Mouse (Mus musculus) intestine, embryonic 14.5 days (tissue): Measurements from ENCODE around the gene Clcn2. TPM values are rescaled to one million over a fixed set of nuclear protein-coding genes. Genes with fewer than 3 reads are reported as not detected.
A peak's percentile ranks its signal among the peaks of the same experiment; 100 is the strongest.

ENCODE experiments used
- ATAC-seq: fragments of 200-750 bp; cut with Nextera tagmentation; replicated peaks from 2 replicates; pipeline ENCODE4 v1.8.0; 2017; ENCODE audit warnings: low read depth, moderate number of reproducible peaks, moderate TSS enrichment, moderate library complexity; ENCODE audit not compliant: low FRiP score, low TSS enrichment
- DNase-seq: peaks from one replicate; pipeline ENCODE4 v3.0.0-alpha.2; 2018; ENCODE audit warnings: low spot score
- H3K27ac ChIP-seq: fragments of 300-500 bp; sonication (generic); 2 replicates; pipeline ENCODE4 v1.5.1; 2014; ENCODE audit warnings: low read depth, mild to moderate bottlenecking, control low read depth
- H3K27me3 ChIP-seq: fragments of 300-500 bp; sonication (generic); replicated peaks from 2 replicates; pipeline ENCODE4 v1.6.1; 2014; ENCODE audit warnings: low read length, control low read depth; ENCODE audit not compliant: control insufficient read depth, insufficient read depth
- H3K36me3 ChIP-seq: fragments of 300-500 bp; sonication (generic); 2 replicates; pipeline ENCODE4 v1.6.1; 2014; ENCODE audit warnings: low read length, control low read depth; ENCODE audit not compliant: control insufficient read depth, insufficient read depth
- H3K4me1 ChIP-seq: fragments of 300-500 bp; sonication (generic); replicated peaks from 2 replicates; pipeline ENCODE4 v1.6.1; 2014; ENCODE audit warnings: low read length, control low read depth, mixed read lengths; ENCODE audit not compliant: control insufficient read depth, insufficient read depth
- H3K4me2 ChIP-seq: fragments of 300-500 bp; sonication (generic); 2 replicates; pipeline ENCODE4 v1.6.1; 2014; ENCODE audit warnings: low read length
- H3K4me3 ChIP-seq: fragments of 300-500 bp; sonication (generic); 2 replicates; pipeline ENCODE4 v1.5.1; 2014; ENCODE audit warnings: low read depth, low read length, control low read depth, mixed read lengths
- H3K9ac ChIP-seq: fragments of 300-500 bp; sonication (generic); 2 replicates; pipeline ENCODE4 v1.6.1; 2014; ENCODE audit warnings: mild to moderate bottlenecking, low read length
- H3K9me3 ChIP-seq: fragments of 300-500 bp; sonication (generic); 2 replicates; pipeline ENCODE4 v1.6.1; 2016; ENCODE audit warnings: low read length, control low read depth; ENCODE audit not compliant: control insufficient read depth
- WGBS: fragments of 180-500 bp; shearing (Covaris S2); extraction: QIAGEN DNeasy Blood & Tissue Kit; methylation state at CpG from one replicate; pipeline ENCODE4 v1.1.7; 2014; 5-methylcytosine and 5-hydroxymethylcytosine counted together
- polyA plus RNA-seq: library from polyadenylated mRNA; unstranded; fragments of >200 nt; fragmentation: Nextera tagmentation; extraction: Ambion mirVana; gene quantifications from 2 replicates; pipeline ENCODE4 v1.2.1, GENCODE M21; 2014

Gene Clcn2
- polyA plus RNA-seq, 1 experiment from 2014 or later, result 15.9 TPM

DNA sequence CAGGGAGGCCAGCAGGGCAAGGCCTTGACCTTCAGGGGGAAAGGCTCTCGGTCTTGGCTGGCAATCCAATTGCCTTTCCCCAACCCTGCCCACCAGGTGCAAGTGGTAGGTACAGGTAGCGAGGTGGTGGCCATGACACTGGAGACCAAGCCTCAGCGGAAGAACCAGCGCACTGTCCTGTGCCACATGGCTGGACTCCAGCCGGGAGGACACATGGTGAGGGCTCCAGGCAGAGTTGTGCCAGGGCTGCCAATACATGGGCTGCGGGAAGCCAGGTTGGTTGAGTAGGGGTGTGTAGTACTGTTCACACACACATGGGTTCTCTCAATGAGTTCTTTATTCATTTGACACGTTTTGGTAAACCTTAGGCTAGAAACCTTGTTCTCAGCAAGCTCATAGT is 18.6 kb upstream of the Clcn2 start:
- H3K27ac ChIP-seq, result no peak overlapping the region
- H3K9me3 ChIP-seq, result no peaks in the 10 kb centered on the region
- 90% methylated on average over 7 of the region's 7 CpGs for WGBS
- H3K9ac ChIP-seq, result no peak overlapping the region
- H3K4me1 ChIP-seq, result peaks cover 14% of the 10 kb centered on the region
- peaks cover 22% of the 10 kb centered on the region for H3K27me3 ChIP-seq
- no peaks in the 10 kb centered on the region for H3K36me3 ChIP-seq
- no peak overlapping the region for H3K4me3 ChIP-seq
- DNase-seq, result no peak
- ATAC-seq, result no peak
- H3K4me2 ChIP-seq, result no peak overlapping the region

- H3K9me3 ChIP-seq, result no peaks in the 10 kb centered on the region
- peaks cover 22% of the 10 kb centered on the region for H3K27me3 ChIP-seq
- 78% methylated on average over 5 of the region's 5 CpGs for WGBS
- ATAC-seq (no peak), DNase-seq (no peak)
- H3K4me2 ChIP-seq, result no peak overlapping the region
- H3K9ac ChIP-seq, result no peak overlapping the region
- H3K36me3 ChIP-seq, result no peaks in the 10 kb centered on the region
- peaks cover 14% of the 10 kb centered on the region for H3K4me1 ChIP-seq
- H3K27ac ChIP-seq, result no peak overlapping the region
- H3K4me3 ChIP-seq, result no peak overlapping the region
These were observed 18.1 kb upstream of the Clcn2 start for GRCm38 (mm10) chr16:20735651-20736050.

DNA sequence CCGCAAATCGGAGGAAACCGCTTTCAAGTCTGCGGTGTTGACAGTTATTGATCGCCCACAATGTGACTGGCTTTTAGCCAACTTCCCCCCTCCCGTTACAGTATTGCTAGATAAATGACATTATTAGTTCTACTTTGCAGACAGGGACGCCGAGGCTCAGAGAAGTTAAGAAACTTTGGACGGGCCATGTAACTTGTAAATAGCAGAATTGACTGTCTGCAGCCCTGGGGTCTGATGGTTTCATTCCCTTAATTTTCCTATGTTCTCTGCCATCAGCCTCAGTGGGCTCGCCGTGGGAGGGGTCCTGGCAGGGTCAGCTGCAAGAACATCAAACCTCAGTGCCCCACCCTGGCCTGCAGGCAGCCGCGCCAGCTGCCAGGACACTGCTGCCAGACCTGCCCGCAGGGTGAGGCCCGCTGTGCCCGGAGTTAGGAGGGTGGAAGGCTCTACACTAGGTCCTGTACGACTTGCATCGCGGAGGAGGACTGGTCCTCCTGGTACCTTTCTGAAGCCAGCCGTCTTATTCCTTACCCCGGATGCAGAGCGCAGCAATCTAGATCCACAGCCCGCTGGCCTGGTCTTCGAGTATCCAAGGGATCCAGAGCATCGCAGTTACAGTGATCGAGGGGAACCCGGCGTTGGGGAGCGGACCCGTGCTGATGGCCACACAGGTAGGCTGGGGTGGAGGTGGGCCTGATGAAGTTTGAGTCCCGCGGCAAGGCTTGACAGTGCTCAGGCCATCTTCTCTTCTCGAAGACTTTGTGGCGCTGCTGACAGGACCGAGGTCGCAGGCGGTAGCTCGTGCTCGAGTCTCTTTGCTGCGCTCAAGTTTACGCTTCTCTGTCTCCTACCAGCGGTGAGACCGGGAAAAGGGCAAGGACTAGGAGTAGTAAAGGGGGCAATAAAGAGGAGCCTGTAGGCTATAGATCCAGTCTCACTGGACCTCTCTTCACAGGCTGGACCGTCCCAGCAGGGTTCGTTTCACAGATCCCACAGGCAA is 16.5 kb upstream of the Clcn2 start, which contains the start of gene Thpo:
TSS of gene Thpo (minus strand) at position 781 of the 1,000 bp plus-strand sequence.
- Histone ChIP-seq H3K4me3 (peak within 1 kb of the TSS; percentile 65), H3K27me3 (peaks cover 22% of the 10 kb centered on the region), H3K36me3 (no peaks in the 10 kb centered on the region), H3K27ac (peak within 1 kb of the TSS; percentile 67; the same call in 1 of the 2 replicates), H3K4me1 (peaks cover 17% of the 10 kb centered on the region), H3K9ac (peak within 1 kb of the TSS; percentile 75), H3K9me3 (no peaks in the 10 kb centered on the region), H3K4me2 (peak within 1 kb of the TSS; percentile 94)
- 4% methylated on average over 45 of the region's 45 CpGs for WGBS
- DNase-seq (peak; percentile 66), ATAC-seq (no peak)

GRCm38 (mm10) chr16:20732925-20733730 is 15.6 kb upstream of the Clcn2 start, which contains the start of gene Chrd:
Chrd (plus strand) TSS chr16:20733127.
- 1% methylated on average over 51 of the region's 70 CpGs for WGBS
- ATAC-seq, result peak; percentile 84
- peak; percentile 88 for DNase-seq
- Histone ChIP-seq H3K4me1 (peaks cover 17% of the 10 kb centered on the region), H3K4me2 (peak within 1 kb of the TSS; percentile 94), H3K27me3 (peaks cover 22% of the 10 kb centered on the region), H3K9me3 (no peaks in the 10 kb centered on the region), H3K4me3 (peak within 1 kb of the TSS; percentile 65), H3K9ac (peak within 1 kb of the TSS; percentile 75), H3K36me3 (no peaks in the 10 kb centered on the region), H3K27ac (peak within 1 kb of the TSS; percentile 67; the same call in 1 of the 2 replicates)

GRCm38 (mm10) chr16:20732251-20732924 is 14.8 kb upstream of the Clcn2 start:
- peak overlapping the region; percentile 67; the same call in 1 of the 2 replicates for H3K27ac ChIP-seq
- DNase-seq (peak; percentile 71), ATAC-seq (peak; percentile 28; the same call in 1 of the 2 replicates)
- peaks cover 17% of the 10 kb centered on the region for H3K4me1 ChIP-seq
- WGBS, result 2% methylated on average over 28 of the region's 30 CpGs
- peak overlapping the region; percentile 65 for H3K4me3 ChIP-seq
- H3K27me3 ChIP-seq, result peaks cover 22% of the 10 kb centered on the region
- H3K9ac ChIP-seq, result peak overlapping the region; percentile 75
- H3K4me2 ChIP-seq, result peak overlapping the region; percentile 94
- H3K9me3 ChIP-seq, result no peaks in the 10 kb centered on the region
- H3K36me3 ChIP-seq, result no peaks in the 10 kb centered on the region

- ATAC-seq (no peak), DNase-seq (no peak)
- Histone ChIP-seq H3K9ac (no peak overlapping the region), H3K4me2 (no peak overlapping the region), H3K4me1 (peaks cover 17% of the 10 kb centered on the region), H3K27me3 (peaks cover 22% of the 10 kb centered on the region), H3K4me3 (no peak overlapping the region), H3K36me3 (no peaks in the 10 kb centered on the region), H3K9me3 (no peaks in the 10 kb centered on the region), H3K27ac (no peak overlapping the region; the same call in 1 of the 2 replicates)
- 72% methylated on average over 5 of the region's 5 CpGs for WGBS
These were observed 14.1 kb upstream of the Clcn2 start for GRCm38 (mm10) chr16:20731688-20732087.

DNA sequence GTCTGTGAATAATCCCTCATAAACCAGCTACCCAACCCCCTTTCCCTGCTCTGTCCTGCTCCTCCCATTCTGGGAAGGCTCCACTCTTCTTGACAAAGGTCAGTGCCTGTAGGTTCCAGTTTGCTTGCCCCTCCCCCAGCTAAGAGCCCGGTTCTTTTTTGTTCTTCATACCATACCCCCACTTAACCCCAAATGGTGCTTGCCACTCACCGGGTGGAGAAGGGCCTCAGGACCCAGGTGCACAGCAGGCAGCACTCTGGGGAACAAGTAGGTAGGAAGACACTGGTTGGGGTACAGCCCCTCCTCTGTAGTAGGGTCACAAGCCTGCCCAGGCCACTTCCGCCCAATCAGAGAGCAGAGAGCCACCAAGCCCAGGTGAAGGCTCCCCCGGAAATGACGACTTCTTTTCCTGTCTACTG is 12.8 kb upstream of the Clcn2 start:
- peaks cover 16% of the 10 kb centered on the region for H3K27me3 ChIP-seq
- H3K9me3 ChIP-seq, result no peaks in the 10 kb centered on the region
- peaks cover 17% of the 10 kb centered on the region for H3K4me1 ChIP-seq
- no peak overlapping the region for H3K27ac ChIP-seq
- H3K9ac ChIP-seq, result no peak overlapping the region
- no peak for ATAC-seq
- H3K36me3 ChIP-seq, result no peaks in the 10 kb centered on the region
- WGBS, result 35% methylated on average over 5 of the region's 5 CpGs
- H3K4me2 ChIP-seq, result no peak overlapping the region
- H3K4me3 ChIP-seq, result no peak overlapping the region
- peak; percentile 49 for DNase-seq

DNA sequence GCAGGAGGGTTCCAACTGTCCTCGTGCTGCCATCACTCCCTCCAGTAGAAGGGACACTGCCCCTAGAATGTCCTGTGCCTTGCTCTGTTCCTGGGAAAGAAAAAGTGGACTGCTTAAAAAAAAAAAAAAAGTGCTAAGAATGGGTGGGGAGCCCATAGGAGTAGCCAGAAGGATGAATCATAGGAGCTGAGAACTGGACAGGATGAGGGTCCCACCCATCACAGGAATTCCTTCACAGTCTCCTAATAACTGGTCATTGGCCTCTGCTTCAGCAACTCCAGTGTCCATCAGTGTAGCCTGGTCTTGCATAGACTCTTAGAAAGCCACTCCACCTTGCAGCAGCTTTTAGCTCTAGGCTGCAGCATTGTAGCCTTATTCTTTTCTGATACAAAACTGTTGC is 8.8 kb upstream of the Clcn2 start:
- no peak overlapping the region for H3K27ac ChIP-seq
- H3K9me3 ChIP-seq, result no peaks in the 10 kb centered on the region
- H3K4me2 ChIP-seq, result no peak overlapping the region
- 0 out of 2 replicates have a peak, but pooled peaks cover 3% of the 10 kb centered on the region for H3K4me1 ChIP-seq
- ATAC-seq (no peak), DNase-seq (no peak)
- WGBS, result 52% methylated on average over 1 of the region's 1 CpGs
- H3K9ac ChIP-seq, result no peak overlapping the region
- H3K36me3 ChIP-seq, result peaks cover 13% of the 10 kb centered on the region
- H3K4me3 ChIP-seq, result no peak overlapping the region
- no peaks in the 10 kb centered on the region for H3K27me3 ChIP-seq
